Mouse (Mus musculus) left cerebral cortex, adult 18-20 months (tissue): ENCODE data around the gene Pgpep1l. TPM values are rescaled to one million over a fixed set of nuclear protein-coding genes. Genes with fewer than 3 reads are reported as not detected.

Source experiments
- DNase-seq, 2 experiments: peaks; one replicate each; pipeline ENCODE4 v3.0.0; 2021 to 2022; ENCODE audit warnings: low spot score in 2 of 2, mixed read lengths in 1 of 2
- total RNA-seq, 2 experiments: library from RNA; stranded (reverse); gene quantifications; 2 replicates each; pipeline ENCODE4 v1.2.3; 2021

Gene Pgpep1l
- total RNA-seq, 2 experiments from 2014 or later: 2.4 to 3.5 TPM

- no peak for DNase-seq
Measured at GRCm38 (mm10) chr7:68223356-68223808, 40.7 kb downstream of the Pgpep1l start.

- DNase-seq: peak in 1 of 2 experiments; percentile 16
Measured at GRCm38 (mm10) chr7:68221677-68222230, 42.3 kb downstream of the Pgpep1l start.

DNA sequence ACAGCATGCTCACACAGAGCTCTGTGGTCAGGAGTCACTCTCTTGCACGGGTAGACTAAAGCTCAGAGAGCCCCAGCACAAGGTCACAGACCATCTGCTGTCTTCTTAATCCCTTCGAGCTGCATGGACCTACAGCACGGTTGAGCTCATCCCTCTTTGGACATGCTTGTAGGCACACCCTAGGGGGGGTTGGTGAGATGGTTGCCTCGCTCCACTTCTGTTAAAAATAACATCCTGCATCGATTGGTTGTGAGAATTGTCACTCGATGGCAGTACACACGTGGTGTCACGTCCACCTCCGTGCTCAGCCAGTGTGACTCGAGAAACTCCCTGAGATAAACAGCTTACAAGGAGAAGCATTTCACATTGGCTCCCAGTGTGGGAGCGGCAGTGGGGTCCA lies 45.2 kb downstream of the Pgpep1l start:
- DNase-seq: no peak

GRCm38 (mm10) chr7:68215522-68216070 lies 48.4 kb downstream of the Pgpep1l start:
- DNase-seq: no peak

- DNase-seq: no peak
Measured at GRCm38 (mm10) chr7:68213842-68214241, 50.2 kb downstream of the Pgpep1l start.

DNA sequence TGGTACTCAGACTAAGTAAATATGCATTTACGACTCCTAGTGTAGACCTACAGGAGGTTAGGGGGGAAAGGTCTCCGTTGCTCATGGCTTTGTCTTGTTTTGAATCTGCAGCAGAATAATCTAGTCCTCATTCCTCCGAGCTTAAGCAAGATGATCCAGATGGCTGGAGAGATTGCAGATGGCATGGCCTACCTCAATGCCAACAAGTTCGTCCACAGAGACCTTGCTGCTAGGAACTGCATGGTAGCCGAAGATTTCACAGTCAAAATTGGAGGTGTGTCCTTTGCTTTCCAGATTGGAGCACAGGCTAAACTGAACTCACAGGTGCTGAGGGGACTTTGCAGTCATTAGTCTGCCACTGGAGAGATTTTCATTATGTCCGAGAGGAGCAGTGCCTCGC lies 52.1 kb downstream of the Pgpep1l start:
- DNase-seq: no peak

DNA sequence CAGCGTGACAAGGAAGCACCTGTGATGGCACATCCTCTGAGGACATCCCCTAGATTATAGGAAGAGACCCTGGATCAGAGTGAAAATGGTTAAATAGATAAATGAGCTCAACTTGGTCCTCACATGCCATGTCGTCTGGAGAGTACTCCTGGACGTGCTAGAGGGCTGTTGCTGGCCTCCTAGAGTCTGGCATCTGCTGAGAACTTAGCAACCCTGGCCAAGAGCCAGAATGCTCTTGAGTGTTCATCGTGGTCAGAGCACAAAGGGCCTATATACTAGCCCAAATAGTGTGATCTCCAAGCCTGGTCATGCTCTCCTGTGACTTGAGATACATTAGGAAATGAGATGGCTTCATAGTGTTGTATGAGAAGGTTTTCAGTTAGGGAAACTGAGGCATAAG lies 53.6 kb downstream of the Pgpep1l start:
- DNase-seq: no peak

GRCm38 (mm10) chr7:68209039-68209438 lies 55.0 kb downstream of the Pgpep1l start:
- no peak for DNase-seq

DNA sequence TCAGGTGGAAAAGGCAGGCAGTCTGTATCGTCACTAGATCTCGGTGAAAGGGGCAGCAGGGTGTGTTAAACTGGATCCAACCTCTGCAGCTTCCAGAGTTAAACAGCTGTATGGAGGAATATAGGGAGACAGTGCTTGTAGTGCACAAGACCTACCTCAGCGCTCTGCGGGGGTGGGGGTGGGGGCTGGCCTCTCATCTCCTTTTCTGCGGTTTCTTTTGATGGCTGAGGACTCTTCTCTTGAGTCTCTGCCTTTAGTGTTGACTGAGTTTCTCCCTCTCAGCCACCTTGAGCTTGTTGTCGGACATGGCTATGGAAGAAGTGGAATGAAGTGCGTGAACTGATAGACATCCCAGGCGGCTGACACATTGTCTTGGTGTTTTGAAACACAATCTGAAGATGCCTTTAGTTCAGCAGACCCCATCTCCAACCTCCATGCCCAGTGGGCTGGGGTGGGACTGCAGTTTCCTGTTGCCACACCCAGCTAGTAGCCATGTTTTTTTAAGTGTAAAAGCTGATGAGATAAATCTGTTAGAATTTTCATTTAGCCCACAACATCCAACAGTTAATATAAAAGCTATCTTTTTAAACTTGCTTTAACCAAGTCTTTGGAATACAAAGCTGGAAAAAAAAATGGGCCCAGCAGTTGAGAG lies 58.1 kb downstream of the Pgpep1l start:
- DNase-seq: no peak

DNA sequence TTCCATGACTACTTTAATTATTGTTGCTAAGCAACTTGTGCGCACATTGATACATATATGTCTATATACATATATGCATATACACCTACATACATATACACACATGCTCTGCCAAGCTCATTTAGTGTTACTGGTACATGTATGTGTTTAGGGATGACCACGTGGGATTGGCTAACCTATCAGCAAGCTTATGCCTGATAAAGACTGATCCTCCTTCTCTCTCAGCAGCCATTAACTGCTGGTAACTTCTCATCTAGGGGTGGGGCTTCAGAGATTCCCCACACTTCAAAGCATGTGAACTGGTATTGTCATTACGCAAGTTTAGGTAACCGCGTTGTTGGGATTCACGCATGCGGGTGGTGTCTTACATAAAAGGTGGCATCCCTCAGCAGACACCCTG lies 64.4 kb downstream of the Pgpep1l start:
- DNase-seq: no peak

- DNase-seq: no peak
Measured at GRCm38 (mm10) chr7:68193958-68194695, 69.9 kb downstream of the Pgpep1l start.

- DNase-seq: no peak
Measured at GRCm38 (mm10) chr7:68189691-68190456, 74.2 kb downstream of the Pgpep1l start.

DNA sequence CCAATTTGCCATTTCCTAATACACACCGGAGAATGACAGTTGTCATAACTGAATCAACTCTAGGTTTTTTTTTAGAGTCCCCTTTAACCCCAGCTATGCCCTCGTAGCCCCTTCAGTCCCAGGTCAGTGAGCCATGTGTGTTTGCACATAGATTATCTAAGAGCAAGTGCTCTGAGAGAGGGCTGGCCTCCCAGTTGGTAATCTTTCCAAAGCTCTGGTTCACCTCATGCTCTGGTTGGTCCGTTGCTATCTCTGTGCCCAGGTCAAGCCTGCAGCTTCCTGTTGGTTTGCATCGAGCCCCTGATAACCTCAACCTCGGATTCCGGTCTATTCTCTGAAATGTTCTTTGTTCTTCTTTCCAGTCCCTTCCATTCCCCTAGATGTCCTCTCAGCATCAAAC lies 74.8 kb downstream of the Pgpep1l start:
- DNase-seq: no peak

Other genes with a start within 250 kb of the Pgpep1l start
- 1 to 10 TPM; 1.1 to 1.7 TPM for gene Fam169b, start 9.6 kb upstream of the Pgpep1l start, total RNA-seq